In genomic region chr13:89119809-89120208, GRCm38 (mm10) we compare ENCODE assay signal across 19 mouse cellular contexts.
A peak's percentile ranks its signal among the peaks of the same experiment; 100 is the strongest.
DNase-seq lines count a peak whose midpoint lies in the region; ATAC-seq lines count a peak whose summit lies in the region.
"Had no signal": no experiment of that assay in that cellular context is flagged by ENCODE, and none has a peak within 500 bp of the region (broad histone marks: within the 10 kb centered on the region; RNA-seq: fewer than 3 reads in every experiment).

No protein-coding gene starts in this region.

- WGBS in forebrain, embryonic 13.5 days = 54% methylated on average over 8 of the region's 8 CpGs
- 55% methylated on average over 8 of the region's 8 CpGs for WGBS in forebrain, embryonic 15.5 days
- WGBS in neural tube, embryonic 11.5 days = 81% methylated on average over 8 of the region's 8 CpGs
- 62% methylated on average over 8 of the region's 8 CpGs for WGBS in neural tube, embryonic 15.5 days
- 56% methylated on average over 8 of the region's 8 CpGs for WGBS in hindbrain, embryonic 16.5 days
- 83% methylated on average over 8 of the region's 8 CpGs for WGBS in limb, embryonic 10.5 days

- DNase-seq in neural tube, embryonic 11.5 days (ENCODE audit: low spot score) = no peak
- no peak for DNase-seq in urinary bladder, postnatal 14 days (ENCODE audit: low spot score)
- no peak for DNase-seq in limb, embryonic 10.5 days (ENCODE audit: low spot score)
- DNase-seq: adrenal gland, postnatal 36 days; cerebellum, adult 11 months; cerebellum, adult 9-11 months; kidney, adult 9 months; kidney, postnatal 14 days; liver, embryonic 13.5 days; lung, adult 2 months; lung, postnatal 14 days had no signal

- ATAC-seq in forebrain, embryonic 13.5 days = peak; percentile 50; the same call in 1 of the 2 replicates
- no peak for ATAC-seq in forebrain, embryonic 15.5 days (replicated peaks)
- peak; percentile 26; the same call in 1 of the 2 replicates for ATAC-seq in neural tube, embryonic 11.5 days (ENCODE audit: insufficient read depth, low FRiP score, low TSS enrichment)
- ATAC-seq in neural tube, embryonic 15.5 days (ENCODE audit: low FRiP score) = no peak
- ATAC-seq in hindbrain, embryonic 16.5 days = peak; percentile 55
- ATAC-seq: intestine, embryonic 16.5 days had no signal

- H3K9ac ChIP-seq in forebrain, embryonic 13.5 days = no peak overlapping the region
- H3K9ac ChIP-seq in forebrain, embryonic 15.5 days (replicated peaks) = no peak overlapping the region
- H3K9ac ChIP-seq in neural tube, embryonic 11.5 days (ENCODE audit: low read length) = no peak overlapping the region
- no peak overlapping the region for H3K9ac ChIP-seq in neural tube, embryonic 15.5 days (replicated peaks)
- H3K9ac ChIP-seq in hindbrain, embryonic 16.5 days (ENCODE audit: low read depth, low read length) = no peak overlapping the region
- H3K9ac ChIP-seq: embryonic facial prominence, embryonic 13.5 days; liver, embryonic 13.5 days had no signal

- H3K4me3 ChIP-seq in forebrain, embryonic 13.5 days = no peak overlapping the region
- H3K4me3 ChIP-seq in forebrain, embryonic 15.5 days = no peak overlapping the region
- H3K4me3 ChIP-seq in neural tube, embryonic 11.5 days (ENCODE audit: low read depth, low read length) = no peak overlapping the region
- H3K4me3 ChIP-seq in neural tube, embryonic 15.5 days (replicated peaks) = no peak overlapping the region
- H3K4me3 ChIP-seq in hindbrain, embryonic 16.5 days (ENCODE audit: low read length) = no peak overlapping the region
- no peak overlapping the region for H3K4me3 ChIP-seq in limb, embryonic 10.5 days
- H3K4me3 ChIP-seq: embryonic facial prominence, embryonic 13.5 days; erythroblast, embryonic 14.5 days; heart, embryonic 10.5 days; liver, embryonic 13.5 days had no signal

- H3K27me3 ChIP-seq in forebrain, embryonic 13.5 days = no peaks in the 10 kb centered on the region
- H3K27me3 ChIP-seq in forebrain, embryonic 15.5 days = no peaks in the 10 kb centered on the region
- H3K27me3 ChIP-seq in neural tube, embryonic 11.5 days (ENCODE audit: control insufficient read depth, insufficient read depth, low read length) = no peaks in the 10 kb centered on the region
- H3K27me3 ChIP-seq in neural tube, embryonic 15.5 days (replicated peaks) = no peaks in the 10 kb centered on the region
- H3K27me3 ChIP-seq in hindbrain, embryonic 16.5 days (replicated peaks; ENCODE audit: control insufficient read depth, insufficient read depth, low read length) = no peaks in the 10 kb centered on the region
- H3K27me3 ChIP-seq in limb, embryonic 10.5 days (ENCODE audit: low read depth, poor library complexity, severe bottlenecking) = no peaks in the 10 kb centered on the region
- H3K27me3 ChIP-seq: embryonic facial prominence, embryonic 13.5 days; liver, embryonic 13.5 days had no signal

- H3K9me3 ChIP-seq in forebrain, embryonic 13.5 days (replicated peaks) = no peaks in the 10 kb centered on the region
- H3K9me3 ChIP-seq in forebrain, embryonic 15.5 days = no peaks in the 10 kb centered on the region
- no peaks in the 10 kb centered on the region for H3K9me3 ChIP-seq in neural tube, embryonic 11.5 days (ENCODE audit: control insufficient read depth, low read length)
- H3K9me3 ChIP-seq in neural tube, embryonic 15.5 days (replicated peaks) = no peaks in the 10 kb centered on the region
- H3K9me3 ChIP-seq in hindbrain, embryonic 16.5 days (ENCODE audit: control insufficient read depth, low read length) = no peaks in the 10 kb centered on the region
- no peaks in the 10 kb centered on the region for H3K9me3 ChIP-seq in limb, embryonic 10.5 days (replicated peaks)
- H3K9me3 ChIP-seq: embryonic facial prominence, embryonic 13.5 days; heart, embryonic 10.5 days; liver, embryonic 13.5 days had no signal

- no peaks in the 10 kb centered on the region for H3K36me3 ChIP-seq in forebrain, embryonic 13.5 days (ENCODE audit: poor library complexity, severe bottlenecking)
- H3K36me3 ChIP-seq in forebrain, embryonic 15.5 days = no peaks in the 10 kb centered on the region
- H3K36me3 ChIP-seq in neural tube, embryonic 11.5 days (ENCODE audit: control insufficient read depth, insufficient read depth, low read length) = no peaks in the 10 kb centered on the region
- no peaks in the 10 kb centered on the region for H3K36me3 ChIP-seq in neural tube, embryonic 15.5 days
- H3K36me3 ChIP-seq in hindbrain, embryonic 16.5 days (ENCODE audit: control insufficient read depth, insufficient read depth, low read length) = no peaks in the 10 kb centered on the region
- H3K36me3 ChIP-seq in limb, embryonic 10.5 days = no peaks in the 10 kb centered on the region
- H3K36me3 ChIP-seq: embryonic facial prominence, embryonic 13.5 days; heart, embryonic 10.5 days; liver, embryonic 13.5 days had no signal

- H3K4me1 ChIP-seq in forebrain, embryonic 13.5 days = 0 out of 2 replicates have a peak, but pooled peaks cover 7% of the 10 kb centered on the region
- H3K4me1 ChIP-seq in forebrain, embryonic 15.5 days = no peaks in the 10 kb centered on the region
- H3K4me1 ChIP-seq in neural tube, embryonic 11.5 days (ENCODE audit: control insufficient read depth, insufficient read depth, low read length) = no peaks in the 10 kb centered on the region
- peaks cover 4% of the 10 kb centered on the region; the same call in 1 of the 2 replicates for H3K4me1 ChIP-seq in neural tube, embryonic 15.5 days
- H3K4me1 ChIP-seq in hindbrain, embryonic 16.5 days (ENCODE audit: control insufficient read depth, insufficient read depth, low read depth, low read length) = no peaks in the 10 kb centered on the region; the same call in 1 of the 2 replicates
- H3K4me1 ChIP-seq in limb, embryonic 10.5 days = no peaks in the 10 kb centered on the region
- H3K4me1 ChIP-seq: embryonic facial prominence, embryonic 13.5 days; heart, embryonic 10.5 days; liver, embryonic 13.5 days had no signal

- no peak overlapping the region for H3K27ac ChIP-seq in forebrain, embryonic 13.5 days
- no peak overlapping the region for H3K27ac ChIP-seq in forebrain, embryonic 15.5 days (replicated peaks)
- H3K27ac ChIP-seq in neural tube, embryonic 11.5 days (ENCODE audit: low read depth, low read length) = no peak overlapping the region
- H3K27ac ChIP-seq in neural tube, embryonic 15.5 days (replicated peaks) = no peak overlapping the region
- H3K27ac ChIP-seq in hindbrain, embryonic 16.5 days (ENCODE audit: low read depth, low read length) = no peak overlapping the region
- H3K27ac ChIP-seq in limb, embryonic 10.5 days = no peak overlapping the region
- H3K27ac ChIP-seq: embryonic facial prominence, embryonic 13.5 days; heart, embryonic 10.5 days; liver, embryonic 13.5 days had no signal

- H3K4me2 ChIP-seq in forebrain, embryonic 13.5 days = no peak overlapping the region
- H3K4me2 ChIP-seq in forebrain, embryonic 15.5 days (replicated peaks) = no peak overlapping the region
- no peak overlapping the region for H3K4me2 ChIP-seq in neural tube, embryonic 11.5 days (ENCODE audit: low read depth)
- no peak overlapping the region for H3K4me2 ChIP-seq in neural tube, embryonic 15.5 days
- H3K4me2 ChIP-seq in hindbrain, embryonic 16.5 days (ENCODE audit: low read length) = no peak overlapping the region
- H3K4me2 ChIP-seq: embryonic facial prominence, embryonic 13.5 days; liver, embryonic 13.5 days had no signal

Comparison
In these comparisons a context has a peak if more than half of its experiments do, and no peak if none do; other contexts are left out.
1. ATAC-seq: peak in forebrain, embryonic 13.5 days (single experiment), neural tube, embryonic 11.5 days (single experiment) and hindbrain, embryonic 16.5 days (single experiment); none in forebrain, embryonic 15.5 days (single experiment) and neural tube, embryonic 15.5 days (single experiment).